Mouse (Mus musculus): ENCODE data around the gene Izumo1r. TPM values are rescaled to one million over a fixed set of nuclear protein-coding genes. Genes with fewer than 3 reads are reported as not detected.

Izumo1r gene
- total RNA-seq (2021) = not detected

GRCm38 (mm10) chr9:14903581-14904378, at the start of gene Izumo1r:
Izumo1r (minus strand) TSS chr9:14903949.
- intact Hi-C loops (cut with DNase I) = no loop called here
- DNase-seq = no peak

GRCm38 (mm10) chr9:14951072-14951471, 47.3 kb upstream of the Izumo1r start:
- no peak for DNase-seq
- intact Hi-C loops (cut with DNase I) = no loop called here

GRCm38 (mm10) chr9:14948843-14949242, 45.1 kb upstream of the Izumo1r start:
- DNase-seq = no peak
- intact Hi-C loops (cut with DNase I) = no loop called here

- DNase-seq = no peak
- intact Hi-C loops (cut with DNase I) = no loop called here
Observed at GRCm38 (mm10) chr9:14946677-14947076, 42.9 kb upstream of the Izumo1r start.

- intact Hi-C loops (cut with DNase I) = no loop called here
- DNase-seq = no peak
Observed at GRCm38 (mm10) chr9:14945919-14946318, 42.2 kb upstream of the Izumo1r start.

GRCm38 (mm10) chr9:14942143-14942720, 38.5 kb upstream of the Izumo1r start:
- intact Hi-C loops (cut with DNase I) = no loop called here
- no peak for DNase-seq

- no peak for DNase-seq
- intact Hi-C loops (cut with DNase I) = no loop called here
Observed at GRCm38 (mm10) chr9:14939610-14940009, 35.9 kb upstream of the Izumo1r start.

GRCm38 (mm10) chr9:14937308-14937707, 33.6 kb upstream of the Izumo1r start:
- intact Hi-C loops (cut with DNase I) = no loop called here

GRCm38 (mm10) chr9:14934851-14935250, 31.1 kb upstream of the Izumo1r start:
- intact Hi-C loops (cut with DNase I) = no loop called here
- DNase-seq = no peak

More at GRCm38 (mm10) chr9:14937308-14937707, 33.6 kb upstream of the Izumo1r start:
- no peak for DNase-seq

- intact Hi-C loops (cut with DNase I) = no loop called here
Observed at GRCm38 (mm10) chr9:14931943-14932342, 28.2 kb upstream of the Izumo1r start.

GRCm38 (mm10) chr9:14931211-14931610, 27.5 kb upstream of the Izumo1r start:
- intact Hi-C loops (cut with DNase I) = no loop called here
- no peak for DNase-seq

More at GRCm38 (mm10) chr9:14931943-14932342, 28.2 kb upstream of the Izumo1r start:
- DNase-seq = no peak

GRCm38 (mm10) chr9:14926593-14926992, 22.8 kb upstream of the Izumo1r start:
- no peak for DNase-seq
- intact Hi-C loops (cut with DNase I) = no loop called here

- DNase-seq = no peak
- intact Hi-C loops (cut with DNase I) = no loop called here
Observed at GRCm38 (mm10) chr9:14923625-14924024, 19.9 kb upstream of the Izumo1r start.

- DNase-seq = no peak
- intact Hi-C loops (cut with DNase I) = no loop called here
Observed at GRCm38 (mm10) chr9:14921971-14922560, 18.3 kb upstream of the Izumo1r start.

GRCm38 (mm10) chr9:14921254-14921653, 17.5 kb upstream of the Izumo1r start:
- intact Hi-C loops (cut with DNase I) = no loop called here
- no peak for DNase-seq

GRCm38 (mm10) chr9:14920608-14921007, 16.9 kb upstream of the Izumo1r start:
- intact Hi-C loops (cut with DNase I) = no loop called here
- DNase-seq = no peak

- DNase-seq = no peak
- intact Hi-C loops (cut with DNase I) = no loop called here
Observed at GRCm38 (mm10) chr9:14918825-14919668, 15.3 kb upstream of the Izumo1r start.

GRCm38 (mm10) chr9:14917661-14918060, 13.9 kb upstream of the Izumo1r start:
- no peak for DNase-seq
- intact Hi-C loops (cut with DNase I) = no loop called here

- intact Hi-C loops (cut with DNase I) = no loop called here
- no peak for DNase-seq
Observed at GRCm38 (mm10) chr9:14912037-14912436, 8.3 kb upstream of the Izumo1r start.

- DNase-seq = no peak
- intact Hi-C loops (cut with DNase I) = no loop called here
Observed at GRCm38 (mm10) chr9:14909981-14910380, 6.2 kb upstream of the Izumo1r start.

- no peak for DNase-seq
- intact Hi-C loops (cut with DNase I) = no loop called here
Observed at GRCm38 (mm10) chr9:14907816-14908415, 4.2 kb upstream of the Izumo1r start.
